Mouse (Mus musculus) CH12.LX (cell line): ENCODE results near the gene Ankrd22.

Experiments
- CHD2 ChIP-seq: IDR thresholded peaks from 2 replicates; pipeline ENCODE4 v1.6.1; 2011; ENCODE audit warnings: low read length, improper control_type of control experiment
- CTCF ChIP-seq, 2 experiments: IDR thresholded peaks in 1 of 2; conservative IDR thresholded peaks in 1 of 2; 2 replicates each; pipeline ENCODE4 v1.5.1; 2011 to 2012; ENCODE audit warnings: low read depth in 2 of 2, low read length in 2 of 2, improper control_type of control experiment in 1 of 2, inconsistent platforms in 1 of 2, mild to moderate bottlenecking in 1 of 2, moderate library complexity in 1 of 2
- EP300 ChIP-seq: IDR thresholded peaks from 2 replicates; pipeline ENCODE4 v1.6.1; 2011; ENCODE audit warnings: low read length, improper control_type of control experiment
- HCFC1 ChIP-seq: IDR thresholded peaks from 2 replicates; pipeline ENCODE4 v1.6.1; 2012; ENCODE audit warnings: low read depth, mild to moderate bottlenecking, inconsistent platforms, low read length, improper control_type of control experiment
- POLR2A ChIP-seq: IDR thresholded peaks from 2 replicates; pipeline ENCODE4 v1.6.1; 2011; ENCODE audit warnings: low read depth, mild to moderate bottlenecking, improper control_type of control experiment, low read length
- POLR2AphosphoS2 ChIP-seq: IDR thresholded peaks from 2 replicates; pipeline ENCODE4 v1.6.1; 2011; ENCODE audit warnings: low read depth, low read length, improper control_type of control experiment
- RAD21 ChIP-seq: IDR thresholded peaks from 2 replicates; pipeline ENCODE4 v1.6.1; 2011; ENCODE audit warnings: low read depth, mild to moderate bottlenecking, low read length, improper control_type of control experiment, moderate library complexity
- SMC3 ChIP-seq: IDR thresholded peaks from 2 replicates; pipeline ENCODE4 v1.6.1; 2011; ENCODE audit warnings: low read depth, low read length, improper control_type of control experiment
- UBTF ChIP-seq: IDR thresholded peaks from 2 replicates; pipeline ENCODE4 v1.6.1; 2012; ENCODE audit warnings: low read depth, mild to moderate bottlenecking, inconsistent platforms, low read length, improper control_type of control experiment, moderate library complexity
- USF2 ChIP-seq: conservative IDR thresholded peaks from 2 replicates; pipeline ENCODE4 v1.6.1; 2011; ENCODE audit warnings: low read depth, low read length, improper control_type of control experiment
- ZMIZ1 ChIP-seq: IDR thresholded peaks from 2 replicates; pipeline ENCODE4 v1.6.1; 2012; ENCODE audit warnings: low read depth, mild to moderate bottlenecking, inconsistent platforms, low read length, improper control_type of control experiment
- ZNF384 ChIP-seq: IDR thresholded peaks from 2 replicates; pipeline ENCODE4 v1.6.1; 2012; ENCODE audit warnings: low read depth, low read length, improper control_type of control experiment, inconsistent platforms

DNA sequence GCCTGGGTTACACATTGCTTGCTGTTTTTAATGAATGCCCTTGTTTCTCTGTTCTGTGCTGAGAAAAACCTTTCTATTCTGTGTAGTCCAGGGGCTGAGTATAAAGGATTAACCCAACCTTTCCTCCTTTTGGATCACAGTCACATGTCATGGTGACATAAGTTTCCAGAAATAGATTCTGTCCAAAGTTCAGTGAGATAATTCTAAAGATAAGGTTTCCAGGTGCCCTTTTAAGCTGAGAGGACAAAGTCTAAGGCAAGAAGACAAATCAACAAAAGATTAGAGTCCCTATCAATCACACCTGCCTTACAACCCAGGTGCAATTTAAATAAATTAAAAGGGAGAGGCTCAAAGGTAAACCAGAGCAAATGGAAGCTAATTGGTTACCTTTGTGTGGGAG is 91.6 kb downstream of the Ankrd22 start:
- TF ChIP-seq CTCF (conservative IDR thresholded peaks at IDR 0.05 in 1 of 2, IDR thresholded peaks at IDR 0.05 in 1 of 2; ENCODE audit: low read depth in 2 of 2, low read length in 2 of 2) (no peak), EP300 (no peak), SMC3 (no peak), UBTF (no peak), USF2 (no peak), ZMIZ1 (no peak), HCFC1 (no peak), POLR2A (no peak), ZNF384 (no peak), CHD2 (no peak), RAD21 (no peak), POLR2AphosphoS2 (no peak)
